Mouse (Mus musculus) embryo, embryonic 11.5 days (tissue): ENCODE data around the gene Gm6096.
"Not testable (repeated sequence)": the region's sequence is repeated elsewhere in the genome, so short reads cannot be mapped to it uniquely, and the experiment has no call there.

Source experiments
- DNase-seq: peaks from one replicate; pipeline ENCODE4 v3.0.0-alpha.2; 2012; ENCODE audit warnings: low read depth, low spot score

Gene Gm6096

DNA sequence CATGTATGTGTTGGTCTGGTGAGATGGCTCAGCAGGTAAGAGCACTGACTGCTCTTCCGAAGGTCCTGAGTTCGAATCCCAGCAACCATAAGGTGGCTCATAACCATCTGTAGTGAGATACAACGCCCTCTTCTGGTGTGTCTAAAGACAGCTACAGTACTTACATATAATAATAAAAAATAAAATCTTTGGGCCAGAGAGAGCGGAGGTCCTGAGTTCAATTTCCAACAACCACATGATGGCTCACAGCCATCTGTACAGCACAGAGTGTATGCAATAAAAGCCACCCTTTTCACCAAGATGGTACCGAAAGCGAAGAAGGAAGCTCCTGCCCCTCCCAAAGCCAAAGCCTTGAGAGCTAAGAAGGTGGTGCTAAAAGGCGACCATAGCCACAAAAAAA is at the start of gene Gm6096:
Gene Gm6096, plus strand, starts transcription at position 301 of the 400 bp plus-strand sequence.
- no peak for DNase-seq

DNA sequence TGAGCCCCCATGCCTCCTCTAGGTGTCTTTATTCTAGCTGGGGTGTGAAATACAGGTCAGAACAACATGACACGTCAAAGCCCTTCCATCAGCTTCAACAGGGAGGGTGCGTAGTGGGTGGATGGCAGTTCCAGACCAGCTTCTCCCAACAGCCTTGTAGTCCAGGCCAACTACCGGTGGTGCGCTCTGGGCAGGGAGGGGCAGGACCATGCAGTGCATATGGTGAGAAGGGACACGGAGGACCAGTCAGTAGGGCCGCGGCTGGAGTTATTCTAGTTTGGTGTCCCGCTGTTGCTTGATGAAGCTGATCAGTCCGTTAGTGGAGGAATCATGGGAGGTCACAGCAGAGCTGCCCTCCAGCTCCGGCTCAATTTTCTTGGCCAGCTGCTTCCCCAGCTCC is 48.7 kb upstream of the Gm6096 start:
- DNase-seq: not testable (repeated sequence)

DNA sequence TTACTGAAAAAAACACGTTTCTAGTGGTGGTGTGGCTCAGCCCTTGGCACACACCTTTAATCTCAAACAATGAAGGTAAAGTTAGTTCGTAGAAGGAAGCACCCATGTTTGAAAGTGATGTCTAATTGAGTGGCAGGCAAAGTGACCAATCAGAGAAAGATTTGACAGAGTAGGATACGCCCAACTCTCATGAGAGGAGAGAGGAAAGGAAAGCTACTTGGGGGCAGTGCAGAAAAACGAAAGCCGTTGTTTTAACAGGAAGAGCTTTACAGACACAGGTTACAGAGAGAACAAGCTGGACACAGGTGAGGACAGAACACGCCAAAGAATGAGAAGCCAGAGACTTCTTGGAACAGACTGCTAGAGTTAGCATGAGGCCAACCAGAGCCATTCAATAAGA is 44.5 kb upstream of the Gm6096 start:
- no peak for DNase-seq

DNA sequence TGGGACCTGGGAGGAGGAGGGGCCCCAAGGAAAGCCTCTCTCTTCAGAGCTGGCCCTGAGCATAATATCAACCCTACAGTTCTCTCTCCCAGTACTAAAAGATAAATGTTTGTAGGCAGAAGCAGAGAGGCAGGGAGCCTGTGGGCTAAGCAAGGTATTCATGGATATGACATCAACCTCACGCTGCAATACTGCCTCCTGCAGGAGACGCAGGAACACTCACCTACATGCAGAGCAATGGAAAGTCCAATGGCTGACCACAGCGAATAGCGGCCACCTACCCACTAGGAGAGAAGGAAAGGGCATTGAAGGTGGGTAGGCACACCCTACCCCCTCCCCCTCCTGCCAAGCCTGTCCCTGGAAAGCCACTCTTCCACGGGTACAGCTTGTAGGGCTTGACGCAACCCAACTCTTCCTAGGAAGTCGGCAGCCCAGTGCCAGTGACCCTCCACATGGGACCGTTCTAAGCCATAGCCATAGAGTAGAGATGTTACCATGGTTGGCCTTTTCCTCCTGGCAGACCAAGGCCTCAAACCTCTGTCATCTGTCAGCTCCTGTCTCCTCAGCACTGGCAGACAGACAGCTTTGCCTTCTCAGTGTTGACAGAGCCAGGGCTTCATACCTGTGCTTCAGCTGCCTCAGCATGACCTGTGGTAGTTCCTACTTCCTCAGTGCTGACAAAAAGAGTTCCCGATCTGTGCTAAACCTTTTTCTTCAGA is 42.7 kb upstream of the Gm6096 start:
- DNase-seq: no peak

DNA sequence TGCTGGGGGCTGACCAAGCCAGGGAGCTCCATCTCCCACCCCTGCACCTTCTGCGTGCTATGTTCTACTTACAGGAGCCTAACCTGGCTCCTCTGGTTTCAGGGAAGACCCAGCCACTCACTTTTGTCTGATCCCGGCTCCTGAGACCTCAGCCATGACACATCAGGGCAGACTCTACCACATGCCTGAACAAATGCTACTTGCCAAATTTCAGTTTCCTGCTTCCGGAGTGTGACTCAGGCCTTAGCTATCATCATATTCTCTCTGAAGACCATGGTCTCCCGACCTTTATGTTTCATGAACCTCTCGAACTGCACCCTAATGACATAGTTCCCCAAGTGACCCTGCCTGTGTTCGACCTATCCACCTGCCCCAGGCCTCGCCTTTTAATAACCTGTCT is 37.6 kb upstream of the Gm6096 start:
- no peak for DNase-seq

DNA sequence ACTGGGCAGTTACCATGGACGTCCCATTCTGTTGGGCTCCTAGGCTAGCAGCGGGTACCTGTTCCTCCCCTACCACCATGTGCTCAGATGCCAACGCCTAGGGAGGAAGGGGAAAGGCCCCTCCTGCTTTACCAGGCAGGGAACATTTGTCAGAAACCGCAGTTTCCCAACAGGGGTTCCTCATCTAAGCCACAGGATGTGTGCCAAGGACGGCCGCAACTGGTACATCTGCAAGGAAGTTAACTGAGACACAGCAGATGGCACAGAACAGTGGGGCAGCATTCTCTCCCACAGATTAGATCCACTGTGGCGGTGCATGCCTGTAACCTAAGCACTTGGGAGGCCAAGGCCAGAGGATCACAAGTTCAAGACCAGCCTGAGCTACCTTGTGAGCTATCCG is 36.2 kb upstream of the Gm6096 start:
- no peak for DNase-seq

DNA sequence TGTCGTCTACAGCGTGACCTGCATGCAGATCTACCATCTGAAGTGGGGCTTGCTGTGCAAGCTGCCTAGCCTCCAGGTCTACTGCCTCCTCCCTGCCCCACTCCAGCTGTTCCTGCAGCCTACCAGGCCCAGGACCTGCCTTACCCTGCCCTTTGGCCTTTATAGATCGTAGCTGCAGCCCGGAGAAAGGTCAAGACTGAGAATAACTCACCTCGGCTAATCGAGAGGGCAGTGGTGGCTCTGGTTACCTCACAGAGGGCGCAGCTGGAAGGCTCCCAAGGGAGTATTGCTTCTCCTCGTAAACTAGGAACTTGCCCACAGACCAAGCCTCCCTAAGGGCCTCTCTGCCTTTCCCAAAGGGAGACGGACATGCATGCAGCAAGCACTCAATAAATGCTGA is 35.4 kb upstream of the Gm6096 start:
- no peak for DNase-seq

DNA sequence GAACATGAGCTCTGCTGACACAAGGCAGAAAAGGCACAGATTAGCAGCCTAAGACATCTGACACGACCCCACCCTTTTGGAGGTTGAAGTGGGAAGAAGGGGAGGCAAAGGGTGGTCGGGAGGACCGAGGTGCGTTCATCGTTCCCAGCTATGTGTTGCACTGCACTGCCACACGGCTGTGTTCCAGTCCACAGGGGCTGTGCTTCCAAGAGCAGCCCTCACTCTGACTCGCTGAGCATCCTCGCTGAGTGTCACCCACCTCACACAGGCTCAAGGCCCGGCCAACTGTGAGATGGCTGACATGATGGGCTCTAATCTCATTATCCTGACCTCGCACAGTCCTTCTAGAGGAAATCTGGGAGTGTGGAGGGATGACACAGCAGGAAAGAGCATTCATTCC is 34.4 kb upstream of the Gm6096 start:
- no peak for DNase-seq

DNA sequence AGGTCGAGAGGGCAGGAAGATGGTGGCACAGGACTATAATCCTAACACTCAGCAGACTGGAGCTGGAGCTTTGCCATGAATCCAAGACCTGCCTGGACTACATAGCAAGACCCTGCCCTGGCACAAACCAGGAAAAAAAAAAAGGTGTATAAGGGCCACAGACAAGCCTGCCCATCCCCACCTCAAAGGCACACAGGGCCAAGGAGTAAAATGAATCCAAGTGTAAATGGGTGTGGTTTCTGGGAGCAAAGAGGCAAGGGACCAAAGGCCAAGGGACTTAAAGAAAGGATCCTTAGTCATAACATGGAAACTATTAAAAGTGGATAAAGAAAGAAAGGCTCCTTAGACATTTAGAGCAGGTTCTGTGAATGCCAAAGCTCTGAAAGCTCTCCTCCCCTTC is 32.3 kb upstream of the Gm6096 start:
- DNase-seq: no peak

DNA sequence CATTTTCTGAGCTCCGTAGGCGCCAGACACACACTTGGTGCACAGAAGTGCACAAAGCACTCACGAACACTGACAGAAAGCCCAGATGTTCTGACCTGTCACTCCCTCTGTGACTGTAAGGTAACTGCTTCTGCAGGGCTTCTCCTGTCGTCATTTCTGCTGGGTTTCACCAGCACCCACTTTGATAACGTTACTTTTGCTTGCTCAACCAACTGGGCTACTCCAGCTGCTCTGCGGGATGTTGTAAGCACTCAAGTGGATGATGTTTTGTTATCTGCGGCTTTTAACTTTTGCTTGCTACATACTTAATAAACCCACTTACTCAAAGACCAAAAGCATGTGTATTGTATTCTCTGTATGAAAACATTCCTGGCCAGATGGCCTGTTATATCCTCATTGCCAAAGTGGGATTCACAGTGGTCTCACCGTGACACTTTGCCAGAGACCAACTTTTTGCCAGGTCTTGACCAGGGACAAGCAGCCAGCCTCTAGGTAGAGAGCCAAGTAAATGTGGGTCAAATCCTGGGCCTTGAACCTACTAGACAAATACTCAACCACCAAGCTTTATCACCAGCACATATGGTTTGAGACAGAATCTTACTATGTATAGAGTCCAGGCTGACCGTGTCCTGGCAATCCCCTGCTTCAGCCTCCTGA is 29.1 kb upstream of the Gm6096 start:
- DNase-seq: no peak

DNA sequence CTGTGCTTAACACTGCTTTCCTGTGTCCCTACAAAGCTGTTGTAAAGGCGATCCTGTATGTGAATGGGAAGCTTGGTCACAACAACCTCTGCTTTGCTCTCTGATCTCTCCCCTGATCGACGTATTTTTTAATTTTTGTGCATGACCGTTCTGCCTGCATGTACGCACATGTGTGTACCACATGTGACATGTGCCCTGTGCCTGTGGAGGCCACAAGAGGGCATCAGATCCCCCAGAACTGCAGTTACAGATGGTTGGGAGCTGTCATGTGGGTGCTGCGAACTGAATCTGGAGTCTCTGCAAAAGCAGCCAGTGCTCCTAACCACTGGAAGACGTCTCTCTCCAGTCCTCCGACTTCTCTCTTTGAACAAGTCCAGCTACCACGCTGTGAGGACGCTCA is 28.5 kb upstream of the Gm6096 start:
- DNase-seq: no peak

DNA sequence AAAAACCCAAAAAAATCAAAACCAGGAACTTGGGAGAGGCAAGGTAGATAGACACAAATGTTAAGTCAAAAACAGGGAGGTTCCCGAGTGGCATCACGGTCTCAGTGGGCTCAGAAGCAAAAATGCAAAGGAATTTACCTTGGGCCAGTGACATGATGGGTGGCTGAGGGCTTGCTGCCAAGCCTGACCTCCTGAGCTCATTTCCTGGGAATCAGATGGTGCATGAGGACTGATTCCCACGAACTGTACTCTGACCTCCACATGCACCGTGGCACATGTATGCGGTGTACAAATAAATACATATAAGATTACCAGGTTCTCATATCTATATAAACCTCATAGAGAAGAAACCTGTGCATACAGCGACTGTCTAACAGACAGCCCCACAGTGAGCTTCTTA is 26.5 kb upstream of the Gm6096 start:
- DNase-seq: no peak

DNA sequence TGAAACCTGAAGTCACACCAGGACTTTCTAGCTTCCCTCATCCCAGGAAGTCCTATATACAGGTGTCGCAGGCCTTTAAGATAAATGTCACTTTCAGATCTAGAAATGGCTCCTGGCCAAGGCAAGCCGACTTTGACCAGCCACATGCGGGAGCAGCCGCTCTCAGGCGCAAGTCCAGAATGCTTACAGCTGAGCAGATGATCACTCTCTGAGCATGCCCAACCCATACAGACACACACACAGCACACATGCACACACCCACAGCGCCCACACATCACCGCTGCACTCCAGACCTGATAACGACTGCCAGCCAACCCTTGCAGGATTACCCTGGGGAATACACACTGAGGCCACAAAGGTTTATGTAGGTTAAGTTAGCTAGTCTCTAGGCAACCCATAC is 24.8 kb upstream of the Gm6096 start:
- no peak for DNase-seq

DNA sequence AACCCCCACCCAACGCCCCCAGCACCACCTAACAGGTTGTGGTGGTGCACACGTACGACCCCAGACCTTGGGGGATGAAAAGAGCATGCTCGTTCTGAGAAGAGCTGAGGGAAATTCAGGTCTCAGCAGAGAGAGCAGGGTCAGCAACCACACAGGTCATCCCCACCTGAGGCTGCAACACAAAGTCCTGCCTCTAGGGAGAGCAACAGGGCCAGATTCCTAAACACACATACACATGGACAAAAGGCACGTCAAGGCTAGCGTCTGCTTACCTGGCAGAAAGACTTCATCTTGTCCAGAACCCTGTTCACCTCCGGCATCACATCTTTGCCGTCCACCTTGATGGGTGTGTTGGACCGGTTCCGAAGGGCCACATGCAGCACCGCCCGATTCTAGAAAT is 24.0 kb upstream of the Gm6096 start:
- no peak for DNase-seq

DNA sequence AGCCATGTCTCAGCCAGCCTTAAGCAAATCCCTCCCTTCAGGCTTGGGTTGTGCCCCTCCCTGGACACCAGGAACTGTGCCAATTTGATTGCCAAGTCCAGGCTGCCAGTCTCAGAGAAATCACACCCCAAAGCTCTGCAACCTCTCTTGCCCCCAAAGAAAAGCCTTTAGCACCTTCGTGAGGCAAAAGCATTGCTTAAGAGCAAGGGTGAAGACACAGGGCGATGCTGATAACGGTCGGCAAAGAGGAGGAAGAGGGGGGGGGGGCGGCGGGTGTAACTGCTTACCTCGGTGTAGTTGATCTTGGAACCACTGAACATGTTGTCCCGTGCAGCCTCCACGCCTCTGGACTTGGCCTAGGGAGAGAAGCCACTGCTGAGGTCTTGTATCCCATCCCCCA is 22.2 kb upstream of the Gm6096 start:
- DNase-seq: no peak

DNA sequence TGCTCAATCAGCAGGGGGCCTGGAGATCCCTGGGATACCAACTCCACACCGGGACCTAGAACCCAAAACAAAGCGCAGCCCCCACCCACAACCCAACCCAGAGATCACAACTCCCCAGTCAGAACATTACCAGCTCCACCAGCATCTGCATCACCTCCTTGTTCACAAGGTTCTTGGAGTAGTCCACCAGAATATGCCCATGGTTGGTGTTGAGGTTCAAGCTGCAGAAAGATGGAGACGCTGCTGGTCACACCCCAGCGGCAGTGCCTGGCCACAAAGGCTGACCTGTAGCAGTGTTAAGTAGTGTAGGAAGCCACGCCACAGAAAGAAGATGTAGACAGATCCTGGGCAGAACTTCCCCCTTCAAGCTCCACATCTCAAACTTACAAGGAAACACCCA is 21.7 kb upstream of the Gm6096 start:
- no peak for DNase-seq

DNA sequence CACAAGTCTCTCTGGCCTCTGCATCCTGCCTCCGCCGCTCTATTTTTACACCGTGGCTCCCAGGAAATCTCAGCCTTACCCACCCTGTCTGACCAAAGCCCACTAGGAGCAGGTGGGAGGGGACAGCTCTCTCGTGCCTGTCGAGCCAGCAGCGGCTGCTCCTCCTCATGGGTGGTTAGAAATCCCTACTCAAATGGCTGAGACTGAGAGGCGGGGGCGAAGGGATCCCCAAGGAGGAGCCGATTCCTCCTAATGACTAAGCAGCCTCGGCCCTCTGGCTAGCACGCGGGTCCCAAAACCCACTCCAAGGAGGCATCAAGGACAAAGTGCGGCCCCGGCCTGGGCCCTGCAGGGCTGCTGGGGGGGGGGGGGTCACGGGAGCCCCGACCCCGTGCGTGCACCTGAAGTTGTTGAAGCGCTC is 21.1 kb upstream of the Gm6096 start:
- no peak for DNase-seq

DNA sequence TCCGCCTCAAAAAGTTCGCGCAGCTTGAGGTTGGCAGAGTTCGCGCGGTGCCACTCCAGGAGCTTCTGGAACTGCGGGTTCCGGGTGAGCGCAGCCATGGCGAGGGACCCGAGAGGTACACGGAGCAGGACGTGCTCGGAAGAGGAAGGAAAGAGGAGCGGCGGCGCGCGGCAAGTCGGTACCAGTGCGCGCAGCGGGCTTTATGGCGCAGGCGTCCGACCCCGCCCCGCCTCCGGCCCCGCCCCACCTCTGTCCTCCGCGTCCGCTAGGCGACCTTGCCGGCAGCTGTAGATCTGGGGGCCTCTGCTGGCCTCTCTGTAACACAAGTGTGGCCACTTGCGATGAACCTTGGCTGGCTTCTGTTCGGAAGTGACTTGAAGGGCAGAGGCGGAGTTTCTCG is 20.7 kb upstream of the Gm6096 start, which contains the start of gene Gpi1:
Gene Gpi1, minus strand, starts transcription at position 221 of the 400 bp plus-strand sequence.
- DNase-seq: peak; percentile 81

DNA sequence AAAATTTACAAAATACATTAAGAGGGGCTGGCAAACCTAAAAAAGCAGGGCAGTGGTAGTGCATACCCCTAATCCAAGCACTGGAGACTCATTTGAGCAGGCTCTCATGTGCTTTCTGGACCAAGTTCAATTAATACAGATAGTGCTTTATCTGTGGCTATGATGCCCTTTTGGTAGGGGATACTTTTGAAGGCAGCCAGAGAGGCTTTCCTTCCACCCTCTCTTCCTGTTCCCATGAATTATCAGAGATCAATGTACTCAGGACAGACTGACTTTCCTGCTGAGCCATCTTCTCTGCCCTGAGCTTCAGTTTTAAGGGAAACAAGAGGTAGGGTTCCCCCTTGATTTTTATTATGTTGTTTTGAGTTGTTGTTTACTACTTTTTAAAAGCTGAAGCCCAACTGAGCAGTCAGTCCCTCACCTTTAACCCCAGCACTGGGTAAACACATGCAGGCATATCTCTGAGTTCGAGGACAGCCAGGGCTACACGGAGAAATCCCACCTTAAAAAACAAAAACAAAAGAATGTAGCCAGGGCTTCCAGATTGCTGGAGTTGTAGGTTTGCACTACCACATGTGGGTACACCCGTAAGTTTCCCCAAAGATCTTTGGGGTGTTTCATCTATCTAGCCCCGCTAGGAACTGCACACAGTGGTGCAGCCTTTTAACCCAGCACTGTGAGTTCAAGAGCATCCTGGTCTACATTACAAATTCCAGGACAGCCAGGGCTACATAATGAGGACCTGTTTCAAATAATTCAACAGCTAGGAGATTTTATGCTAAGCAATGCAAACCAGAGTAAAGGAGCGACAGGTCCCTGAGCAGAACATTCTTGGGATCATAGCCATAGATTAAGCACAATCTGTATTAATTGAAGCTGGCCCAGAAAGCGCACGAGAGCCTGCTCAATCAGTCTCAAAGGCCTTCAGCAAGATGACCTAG is 17.8 kb upstream of the Gm6096 start:
- no peak for DNase-seq

DNA sequence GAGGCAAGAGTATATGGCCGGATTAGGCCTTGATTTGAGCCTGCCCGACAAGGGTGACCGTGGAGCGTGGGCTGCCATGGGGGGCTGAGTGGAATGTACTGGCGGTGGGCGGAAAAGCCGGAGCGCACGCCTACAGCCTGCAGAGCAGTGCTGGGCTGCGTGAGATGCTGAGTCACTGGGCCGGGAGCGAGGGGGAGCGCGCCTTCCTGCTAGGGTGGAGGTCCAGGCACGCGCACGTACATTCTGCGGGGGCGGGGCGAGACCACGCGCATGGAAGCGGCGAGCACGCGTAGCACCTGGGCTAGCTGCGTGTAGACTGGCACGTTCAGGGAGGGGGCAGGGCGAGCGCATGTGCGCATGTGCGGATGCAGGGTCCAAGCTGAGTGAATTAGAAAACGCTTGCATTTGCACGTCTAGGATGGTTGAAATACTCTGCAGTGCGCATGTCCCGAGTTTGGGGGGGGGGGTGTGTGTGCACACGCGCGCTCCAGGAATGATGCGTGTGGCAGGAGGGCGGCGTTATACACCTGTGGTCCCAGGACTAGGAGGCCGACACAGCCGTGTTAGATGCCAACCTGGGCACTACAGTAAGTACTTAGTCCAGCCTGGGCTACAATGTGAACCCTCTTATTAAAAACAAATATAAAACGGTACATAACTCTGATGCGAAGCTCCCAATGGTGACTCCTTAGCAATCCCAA is 16.8 kb upstream of the Gm6096 start:
- DNase-seq: peak; percentile 98

DNA sequence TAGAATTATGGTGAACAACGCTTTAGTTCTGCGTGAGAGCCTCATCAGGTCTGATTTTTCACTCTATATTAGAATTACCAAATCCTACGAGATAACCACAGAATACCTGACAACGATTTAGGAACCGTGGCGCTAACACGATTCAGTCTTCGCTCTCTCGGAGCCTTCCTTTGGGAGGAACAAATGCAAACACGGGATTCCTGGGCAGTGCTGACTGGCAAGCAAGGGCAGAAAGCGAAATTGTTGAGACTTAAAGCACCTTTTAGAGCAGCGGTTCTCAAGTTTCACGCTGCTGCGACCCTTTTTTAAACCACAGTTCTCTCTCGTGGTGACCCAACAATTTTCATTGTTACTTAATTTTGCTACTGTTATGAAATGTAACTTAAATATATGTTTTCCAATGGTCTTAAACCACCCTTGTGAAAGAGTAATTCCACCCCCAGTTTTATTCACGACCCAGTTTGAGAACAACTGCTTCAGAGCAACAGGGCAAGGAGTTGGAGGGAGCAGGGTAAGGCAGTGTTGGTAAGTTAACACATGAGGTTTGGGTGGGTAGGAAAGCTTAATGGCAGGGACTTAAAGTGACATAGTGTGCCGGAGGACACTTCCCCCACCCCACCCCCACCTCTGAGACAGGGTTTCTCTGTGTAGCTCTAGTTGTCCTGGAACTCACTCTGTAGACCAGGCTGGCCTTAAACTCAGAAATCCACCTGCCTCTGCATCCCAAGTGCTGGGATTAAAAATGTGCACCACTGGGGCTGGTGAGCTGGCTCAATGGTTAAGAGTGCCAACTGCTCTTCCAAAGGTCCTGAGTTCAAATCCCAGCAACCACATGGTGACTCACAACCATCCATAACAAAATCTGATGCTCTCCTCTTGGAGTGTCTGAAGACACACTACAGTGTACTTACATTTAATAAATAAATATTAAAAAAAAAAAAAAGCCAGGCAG is 16.0 kb upstream of the Gm6096 start:
- DNase-seq: no peak
